Mouse (Mus musculus) kidney, adult 11 months (tissue): ENCODE results near the gene Tmem199.
A peak's percentile ranks its signal among the peaks of the same experiment; 100 is the strongest.

ENCODE experiments used
- DNase-seq: peaks from one replicate; pipeline ENCODE4 v3.0.0; 2022

Tmem199 gene

GRCm38 (mm10) chr11:78523241-78523955, 11.4 kb upstream of the Tmem199 start:
- no peak for DNase-seq

GRCm38 (mm10) chr11:78522481-78522997, 10.6 kb upstream of the Tmem199 start:
- peak; percentile 62 for DNase-seq

- no peak for DNase-seq
Measured at GRCm38 (mm10) chr11:78521880-78522279, 9.9 kb upstream of the Tmem199 start.

GRCm38 (mm10) chr11:78518931-78519330, 7.0 kb upstream of the Tmem199 start:
- DNase-seq, result no peak

- no peak for DNase-seq
Measured at GRCm38 (mm10) chr11:78515549-78516325, 3.8 kb upstream of the Tmem199 start.

- DNase-seq, result no peak
Measured at GRCm38 (mm10) chr11:78513106-78513790, 1.3 kb upstream of the Tmem199 start.

GRCm38 (mm10) chr11:78509148-78509547, 2.8 kb downstream of the Tmem199 start:
- no peak for DNase-seq

- DNase-seq, result no peak
Measured at GRCm38 (mm10) chr11:78505430-78505829, 6.5 kb downstream of the Tmem199 start.

- DNase-seq, result no peak
Measured at GRCm38 (mm10) chr11:78502909-78503650, 8.9 kb downstream of the Tmem199 start, which contains the start of gene Sebox. Gene Sebox, plus strand, starts transcription at chr11:78503447.

GRCm38 (mm10) chr11:78501529-78501928, 10.4 kb downstream of the Tmem199 start:
- DNase-seq, result no peak

- DNase-seq, result no peak
Measured at GRCm38 (mm10) chr11:78500623-78501202, 11.3 kb downstream of the Tmem199 start.

GRCm38 (mm10) chr11:78499543-78499942, 12.4 kb downstream of the Tmem199 start:
- no peak for DNase-seq

GRCm38 (mm10) chr11:78499004-78499403, 13.0 kb downstream of the Tmem199 start, which contains the start of gene Vtn:
Gene Vtn, plus strand, starts transcription at chr11:78499091.
- no peak for DNase-seq

GRCm38 (mm10) chr11:78497544-78498522, 14.1 kb downstream of the Tmem199 start, which contains the start of gene Sarm1:
Gene Sarm1, minus strand, starts transcription at chr11:78497754.
- DNase-seq, result peak; percentile 91

GRCm38 (mm10) chr11:78497071-78497541, 14.9 kb downstream of the Tmem199 start:
- no peak for DNase-seq

GRCm38 (mm10) chr11:78495904-78496303, 16.1 kb downstream of the Tmem199 start:
- no peak for DNase-seq

GRCm38 (mm10) chr11:78490781-78491241, 21.2 kb downstream of the Tmem199 start:
- no peak for DNase-seq

GRCm38 (mm10) chr11:78488168-78488567, 23.8 kb downstream of the Tmem199 start:
- DNase-seq, result peak; percentile 50

- no peak for DNase-seq
Measured at GRCm38 (mm10) chr11:78483639-78484038, 28.3 kb downstream of the Tmem199 start.

- no peak for DNase-seq
Measured at GRCm38 (mm10) chr11:78475289-78475688, 36.7 kb downstream of the Tmem199 start.
